Mouse (Mus musculus): ENCODE data around the gene Ccr7.

The Ccr7 gene

DNA sequence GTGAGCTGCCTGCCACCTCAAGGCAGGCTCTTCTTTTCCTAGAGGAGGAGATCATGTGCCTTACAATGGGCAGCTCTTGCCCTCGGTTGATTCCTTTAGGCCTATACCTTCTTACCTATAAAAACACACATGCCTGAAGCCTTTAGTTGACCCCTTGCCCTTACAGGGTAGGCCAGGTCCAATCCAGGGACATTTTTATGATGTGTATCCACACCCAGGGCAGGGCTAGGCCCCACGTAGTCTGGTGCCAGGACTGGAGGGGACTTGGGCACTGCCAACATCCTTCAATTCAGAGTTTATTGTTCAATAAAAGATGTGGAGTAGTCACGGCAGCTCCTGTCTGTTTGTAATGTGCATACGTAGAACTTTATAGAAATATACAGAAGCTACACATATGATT, 58.5 kb downstream of the Ccr7 start:
- in situ Hi-C loops (cut with MboI, MseI) = loop anchor here in 1 of 2 experiments (5.0 kb wide), 1 partner anchor 49 kb away; no protein-coding TSS in a partner anchor

DNA sequence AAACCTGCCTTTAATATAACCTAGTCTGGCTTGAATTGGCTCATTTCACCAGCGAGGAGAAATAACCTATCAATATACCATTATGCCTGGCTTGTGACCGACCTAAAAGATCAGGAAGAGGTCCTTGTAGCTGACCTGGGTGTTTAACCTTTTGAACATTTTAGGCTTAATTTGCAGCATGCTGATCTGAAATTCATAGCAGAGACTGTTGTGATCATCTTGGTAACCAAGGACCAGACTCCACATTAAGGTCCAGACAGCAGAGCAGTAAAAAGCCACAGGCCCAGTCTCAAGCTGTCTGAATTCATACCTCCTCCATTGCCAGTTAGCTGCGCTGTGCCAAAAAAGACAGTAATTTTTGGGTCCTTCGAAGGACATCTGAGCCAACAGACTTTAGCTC, 59.1 kb downstream of the Ccr7 start:
- in situ Hi-C loops (cut with MboI, MseI) = loop anchor here in 1 of 2 experiments (5.0 kb wide), 1 partner anchor 48 kb away; no protein-coding TSS in a partner anchor

DNA sequence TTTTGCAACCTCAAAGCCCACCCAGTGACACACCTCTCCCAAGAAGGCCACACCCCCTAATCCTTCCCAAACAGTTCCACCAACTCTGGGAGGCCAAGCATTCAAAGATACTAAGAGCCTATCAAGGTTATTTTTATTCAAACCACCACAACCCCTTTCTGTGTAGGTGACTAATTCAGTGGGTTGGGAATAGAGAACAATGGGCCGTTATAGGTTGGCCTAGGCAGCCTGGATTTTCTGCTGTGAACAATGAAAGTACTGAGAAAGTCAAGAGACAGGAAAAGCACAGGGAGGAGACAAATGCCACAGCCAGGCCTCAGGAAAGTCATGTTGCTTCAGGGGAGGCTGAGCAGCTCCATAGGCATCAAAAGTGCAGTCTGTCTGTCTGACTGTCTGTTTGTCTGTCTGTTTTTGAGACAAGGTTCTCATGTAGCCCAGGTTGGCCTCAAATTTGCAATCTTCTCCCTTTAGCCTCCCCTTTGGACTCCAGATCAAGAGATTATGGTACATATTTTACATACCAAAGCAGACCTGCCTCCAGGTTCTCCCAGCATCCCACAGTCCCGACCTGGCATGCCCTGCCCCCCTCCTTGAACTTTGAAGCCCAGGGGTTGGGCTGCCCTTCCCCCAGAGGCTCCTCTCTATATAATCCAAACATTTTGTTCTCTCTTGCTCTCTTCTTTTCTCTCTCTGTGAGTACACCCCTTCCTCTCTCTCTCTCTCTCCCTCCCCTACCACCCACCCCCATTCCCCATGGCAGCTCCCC, 59.8 kb downstream of the Ccr7 start:
- in situ Hi-C loops (cut with MboI, MseI) = loop anchor here in 1 of 2 experiments (5.0 kb wide), 1 partner anchor 48 kb away; no protein-coding TSS in a partner anchor
